Mouse (Mus musculus): ENCODE measurements at regions not wholly inside any gene's neighbourhood (a gene's known extent, or its start where the extent isn't known, plus 50 kb on each side); places are given as distances from the start of the nearest gene placed in this dataset.

GRCm38 (mm10) chr4:12549265-12549664, 377.4 kb upstream of the Fam92a start:
- TF ChIP-seq POLR2AphosphoS2 (IDR thresholded peaks at IDR 0.05; ENCODE audit: insufficient read length, low read depth) (no peak), USF1 (IDR thresholded peaks at IDR 0.05; ENCODE audit: low read depth) (no peak), TCF12 (IDR thresholded peaks at IDR 0.05; ENCODE audit: insufficient read depth, poor library complexity, severe bottlenecking) (no peak), E2F4 (IDR thresholded peaks at IDR 0.05; ENCODE audit: insufficient read depth) (no peak), MAX (IDR thresholded peaks at IDR 0.05; ENCODE audit: low read depth) (no peak), POLR2A (IDR thresholded peaks at IDR 0.05; ENCODE audit: insufficient read length, low read depth) (no peak), MYOG (IDR thresholded peaks at IDR 0.05; ENCODE audit: control insufficient read depth in 1 of 3, insufficient read depth in 1 of 3, insufficient read length in 2 of 3, low read depth in 2 of 3) (no peak), SRF (IDR thresholded peaks at IDR 0.05; ENCODE audit: control insufficient read depth, insufficient read length, low read depth) (no peak), CEBPB (IDR thresholded peaks at IDR 0.05; ENCODE audit: insufficient read depth, poor library complexity, severe bottlenecking) (no peak), MYOD1 (IDR thresholded peaks at IDR 0.05; ENCODE audit: control insufficient read depth in 1 of 3, insufficient read length in 2 of 3, low read depth in 2 of 3) (no peak), REST (IDR thresholded peaks at IDR 0.05; ENCODE audit: insufficient read depth, insufficient read length) (no peak), TCF3 (IDR thresholded peaks at IDR 0.05; ENCODE audit: insufficient read length, low read depth) (no peak)
- Histone ChIP-seq H3K4me3 (no peak overlapping the region), H3K27me3 (ENCODE audit: control insufficient read depth, insufficient read depth, insufficient read length) (no peaks in the 10 kb centered on the region), H3K79me2 (ENCODE audit: control insufficient read depth, insufficient read depth) (no peaks in the 10 kb centered on the region), H3K4me2 (ENCODE audit: low read depth) (no peak overlapping the region), H3K36me3 (ENCODE audit: control insufficient read depth, insufficient read depth) (no peaks in the 10 kb centered on the region), H3ac (ENCODE audit: control insufficient read depth, insufficient read length) (no peak overlapping the region)

- TF ChIP-seq TCF12 (IDR thresholded peaks at IDR 0.05; ENCODE audit: insufficient read depth, poor library complexity, severe bottlenecking) (no peak), SRF (IDR thresholded peaks at IDR 0.05; ENCODE audit: control insufficient read depth, insufficient read length, low read depth) (no peak), REST (IDR thresholded peaks at IDR 0.05; ENCODE audit: insufficient read depth, insufficient read length) (no peak), MAX (IDR thresholded peaks at IDR 0.05; ENCODE audit: low read depth) (no peak), POLR2A (IDR thresholded peaks at IDR 0.05; ENCODE audit: insufficient read length, low read depth) (no peak), MYOD1 (IDR thresholded peaks at IDR 0.05; ENCODE audit: control insufficient read depth in 1 of 3, insufficient read length in 2 of 3, low read depth in 2 of 3) (no peak), USF1 (IDR thresholded peaks at IDR 0.05; ENCODE audit: low read depth) (no peak), CEBPB (IDR thresholded peaks at IDR 0.05; ENCODE audit: insufficient read depth, poor library complexity, severe bottlenecking) (no peak)
- Histone ChIP-seq H3K4me3 (no peak overlapping the region), H3K36me3 (ENCODE audit: control insufficient read depth, insufficient read depth) (no peaks in the 10 kb centered on the region), H3K27me3 (ENCODE audit: control insufficient read depth, insufficient read depth, insufficient read length) (no peaks in the 10 kb centered on the region), H3K4me2 (ENCODE audit: low read depth) (no peak overlapping the region), H3K79me2 (ENCODE audit: control insufficient read depth, insufficient read depth) (no peaks in the 10 kb centered on the region), H3ac (ENCODE audit: control insufficient read depth, insufficient read length) (no peak overlapping the region)
Observed at GRCm38 (mm10) chr4:12543906-12544305, 372.1 kb upstream of the Fam92a start.

GRCm38 (mm10) chr4:12541508-12541907, 369.7 kb upstream of the Fam92a start:
- TF ChIP-seq MAX (IDR thresholded peaks at IDR 0.05; ENCODE audit: low read depth) (no peak), USF1 (IDR thresholded peaks at IDR 0.05; ENCODE audit: low read depth) (no peak), SRF (IDR thresholded peaks at IDR 0.05; ENCODE audit: control insufficient read depth, insufficient read length, low read depth) (no peak), MYOG (IDR thresholded peaks at IDR 0.05; ENCODE audit: control insufficient read depth in 1 of 3, insufficient read depth in 1 of 3, insufficient read length in 2 of 3, low read depth in 2 of 3) (no peak), POLR2AphosphoS2 (IDR thresholded peaks at IDR 0.05; ENCODE audit: insufficient read length, low read depth) (no peak), POLR2A (IDR thresholded peaks at IDR 0.05; ENCODE audit: insufficient read length, low read depth) (no peak), REST (IDR thresholded peaks at IDR 0.05; ENCODE audit: insufficient read depth, insufficient read length) (no peak), TCF3 (IDR thresholded peaks at IDR 0.05; ENCODE audit: insufficient read length, low read depth) (no peak), CEBPB (IDR thresholded peaks at IDR 0.05; ENCODE audit: insufficient read depth, poor library complexity, severe bottlenecking) (no peak)
- Histone ChIP-seq H3K4me3 (no peak overlapping the region), H3K4me2 (ENCODE audit: low read depth) (no peak overlapping the region), H3K27me3 (ENCODE audit: control insufficient read depth, insufficient read depth, insufficient read length) (no peaks in the 10 kb centered on the region), H3K79me2 (ENCODE audit: control insufficient read depth, insufficient read depth) (no peaks in the 10 kb centered on the region), H3K36me3 (ENCODE audit: control insufficient read depth, insufficient read depth) (no peaks in the 10 kb centered on the region), H3ac (ENCODE audit: control insufficient read depth, insufficient read length) (no peak overlapping the region)

GRCm38 (mm10) chr4:12539184-12539791, 367.5 kb upstream of the Fam92a start:
- H3K4me3 ChIP-seq: no peak overlapping the region
- no peak for TF ChIP-seq USF1 (IDR thresholded peaks at IDR 0.05; ENCODE audit: low read depth)
- no peak for TF ChIP-seq CEBPB (IDR thresholded peaks at IDR 0.05; ENCODE audit: insufficient read depth, poor library complexity, severe bottlenecking)
- no peak for TF ChIP-seq TCF12 (IDR thresholded peaks at IDR 0.05; ENCODE audit: insufficient read depth, poor library complexity, severe bottlenecking)
- TF ChIP-seq MAX (IDR thresholded peaks at IDR 0.05; ENCODE audit: low read depth): no peak
- no peak for TF ChIP-seq SRF (IDR thresholded peaks at IDR 0.05; ENCODE audit: control insufficient read depth, insufficient read length, low read depth)
- TF ChIP-seq REST (IDR thresholded peaks at IDR 0.05; ENCODE audit: insufficient read depth, insufficient read length): no peak
- TF ChIP-seq TCF3 (IDR thresholded peaks at IDR 0.05; ENCODE audit: insufficient read length, low read depth): no peak
- no peak for TF ChIP-seq MYOG (IDR thresholded peaks at IDR 0.05; ENCODE audit: control insufficient read depth in 1 of 3, insufficient read depth in 1 of 3, insufficient read length in 2 of 3, low read depth in 2 of 3)
- TF ChIP-seq POLR2A (IDR thresholded peaks at IDR 0.05; ENCODE audit: insufficient read length, low read depth): no peak
- no peaks in the 10 kb centered on the region for H3K79me2 ChIP-seq (ENCODE audit: control insufficient read depth, insufficient read depth)

GRCm38 (mm10) chr4:12538694-12539121, 366.9 kb upstream of the Fam92a start:
- H3K27me3 ChIP-seq (ENCODE audit: control insufficient read depth, insufficient read depth, insufficient read length): no peaks in the 10 kb centered on the region
- no peaks in the 10 kb centered on the region for H3K36me3 ChIP-seq (ENCODE audit: control insufficient read depth, insufficient read depth)
- H3K4me2 ChIP-seq (ENCODE audit: low read depth): no peak overlapping the region
- no peak for TF ChIP-seq SRF (IDR thresholded peaks at IDR 0.05; ENCODE audit: control insufficient read depth, insufficient read length, low read depth)
- TF ChIP-seq MAX (IDR thresholded peaks at IDR 0.05; ENCODE audit: low read depth): no peak
- TF ChIP-seq POLR2A (IDR thresholded peaks at IDR 0.05; ENCODE audit: insufficient read length, low read depth): no peak
- TF ChIP-seq TCF12 (IDR thresholded peaks at IDR 0.05; ENCODE audit: insufficient read depth, poor library complexity, severe bottlenecking): no peak
- TF ChIP-seq E2F4 (IDR thresholded peaks at IDR 0.05; ENCODE audit: insufficient read depth): no peak
- H3K79me2 ChIP-seq (ENCODE audit: control insufficient read depth, insufficient read depth): no peaks in the 10 kb centered on the region
- H3ac ChIP-seq (ENCODE audit: control insufficient read depth, insufficient read length): no peak overlapping the region
- H3K4me3 ChIP-seq: no peak overlapping the region

More at GRCm38 (mm10) chr4:12539184-12539791, 367.5 kb upstream of the Fam92a start:
- no peaks in the 10 kb centered on the region for H3K36me3 ChIP-seq (ENCODE audit: control insufficient read depth, insufficient read depth)
- H3K4me2 ChIP-seq (ENCODE audit: low read depth): no peak overlapping the region
- H3K27me3 ChIP-seq (ENCODE audit: control insufficient read depth, insufficient read depth, insufficient read length): no peaks in the 10 kb centered on the region
- no peak overlapping the region for H3ac ChIP-seq (ENCODE audit: control insufficient read depth, insufficient read length)
